Mouse (Mus musculus): ENCODE measurements at regions not wholly inside any gene's neighbourhood (a gene's known extent, or its start where the extent isn't known, plus 50 kb on each side); places are given as distances from the start of the nearest gene placed in this dataset.

- no peak overlapping the region for H3K4me3 ChIP-seq (replicated peaks; ENCODE audit: extremely low read depth, low read depth, low read length)
- TF ChIP-seq CTCF (IDR thresholded peaks at IDR 0.05; ENCODE audit: insufficient read depth, low read length) (no peak), POLR2A (IDR thresholded peaks at IDR 0.05; ENCODE audit: borderline replicate concordance, extremely low read depth, low read depth, low read length) (no peak)
- no peak for DNase-seq
- no peaks in the 10 kb centered on the region for H3K4me1 ChIP-seq (ENCODE audit: control insufficient read depth, insufficient read depth, low read length)
- whole genome bisulfite sequencing = 79% methylated on average over 2 of the region's 2 CpGs
Observed at GRCm38 (mm10) chr2:137516271-137516670, 399.8 kb upstream of the Jag1 start.

GRCm38 (mm10) chr2:137515043-137515442 lies 398.6 kb upstream of the Jag1 start:
- 73% methylated on average over 3 of the region's 3 CpGs for WGBS
- H3K4me1 ChIP-seq (ENCODE audit: control insufficient read depth, insufficient read depth, low read length) = no peaks in the 10 kb centered on the region
- no peak for TF ChIP-seq POLR2A (IDR thresholded peaks at IDR 0.05; ENCODE audit: borderline replicate concordance, extremely low read depth, low read depth, low read length)
- TF ChIP-seq CTCF (IDR thresholded peaks at IDR 0.05; ENCODE audit: insufficient read depth, low read length) = no peak
- H3K4me3 ChIP-seq (replicated peaks; ENCODE audit: extremely low read depth, low read depth, low read length) = no peak overlapping the region
- DNase-seq = no peak

GRCm38 (mm10) chr2:137513895-137514506 lies 397.6 kb upstream of the Jag1 start:
- no peak for DNase-seq
- TF ChIP-seq CTCF (IDR thresholded peaks at IDR 0.05; ENCODE audit: insufficient read depth, low read length) = no peak
- no peak for TF ChIP-seq POLR2A (IDR thresholded peaks at IDR 0.05; ENCODE audit: borderline replicate concordance, extremely low read depth, low read depth, low read length)
- Histone ChIP-seq H3K4me1 (ENCODE audit: control insufficient read depth, insufficient read depth, low read length) (no peaks in the 10 kb centered on the region), H3K4me3 (replicated peaks; ENCODE audit: extremely low read depth, low read depth, low read length) (no peak overlapping the region)
- WGBS = 64% methylated on average over 2 of the region's 2 CpGs

- 74% methylated on average over 3 of the region's 3 CpGs for WGBS
- DNase-seq = no peak
- no peaks in the 10 kb centered on the region for H3K4me1 ChIP-seq (ENCODE audit: control insufficient read depth, insufficient read depth, low read length)
- no peak for TF ChIP-seq CTCF (IDR thresholded peaks at IDR 0.05; ENCODE audit: insufficient read depth, low read length)
- TF ChIP-seq POLR2A (IDR thresholded peaks at IDR 0.05; ENCODE audit: borderline replicate concordance, extremely low read depth, low read depth, low read length) = no peak
- no peak overlapping the region for H3K4me3 ChIP-seq (replicated peaks; ENCODE audit: extremely low read depth, low read depth, low read length)
Observed at GRCm38 (mm10) chr2:137510671-137511235, 394.3 kb upstream of the Jag1 start.

GRCm38 (mm10) chr2:137501236-137501635 lies 384.8 kb upstream of the Jag1 start:
- no peak for DNase-seq
- H3K4me1 ChIP-seq (ENCODE audit: control insufficient read depth, insufficient read depth, low read length) = no peaks in the 10 kb centered on the region
- no peak overlapping the region for H3K4me3 ChIP-seq (replicated peaks; ENCODE audit: extremely low read depth, low read depth, low read length)
- TF ChIP-seq POLR2A (IDR thresholded peaks at IDR 0.05; ENCODE audit: borderline replicate concordance, extremely low read depth, low read depth, low read length) = no peak
- TF ChIP-seq CTCF (IDR thresholded peaks at IDR 0.05; ENCODE audit: insufficient read depth, low read length) = no peak
- WGBS = 31% methylated on average over 1 of the region's 1 CpGs

- DNase-seq = no peak
- Histone ChIP-seq H3K4me3 (replicated peaks; ENCODE audit: extremely low read depth, low read depth, low read length) (no peak overlapping the region), H3K4me1 (ENCODE audit: control insufficient read depth, insufficient read depth, low read length) (no peaks in the 10 kb centered on the region)
- TF ChIP-seq POLR2A (IDR thresholded peaks at IDR 0.05; ENCODE audit: borderline replicate concordance, extremely low read depth, low read depth, low read length) (no peak), CTCF (IDR thresholded peaks at IDR 0.05; ENCODE audit: insufficient read depth, low read length) (no peak)
- WGBS = 66% methylated on average over 2 of the region's 2 CpGs
Observed at GRCm38 (mm10) chr2:137497616-137498015, 381.2 kb upstream of the Jag1 start.

GRCm38 (mm10) chr2:137493600-137493999 lies 377.2 kb upstream of the Jag1 start:
- no peak for DNase-seq
- Histone ChIP-seq H3K4me1 (ENCODE audit: control insufficient read depth, insufficient read depth, low read length) (no peaks in the 10 kb centered on the region), H3K4me3 (replicated peaks; ENCODE audit: extremely low read depth, low read depth, low read length) (no peak overlapping the region)
- 68% methylated on average over 5 of the region's 5 CpGs for WGBS
- TF ChIP-seq CTCF (IDR thresholded peaks at IDR 0.05; ENCODE audit: insufficient read depth, low read length) = no peak

GRCm38 (mm10) chr2:137489181-137489682 lies 372.8 kb upstream of the Jag1 start:
- DNase-seq = no peak
- 51% methylated on average over 5 of the region's 5 CpGs for WGBS
- H3K4me1 ChIP-seq (ENCODE audit: control insufficient read depth, insufficient read depth, low read length) = no peaks in the 10 kb centered on the region
- TF ChIP-seq CTCF (IDR thresholded peaks at IDR 0.05; ENCODE audit: insufficient read depth, low read length) (no peak), POLR2A (IDR thresholded peaks at IDR 0.05; ENCODE audit: borderline replicate concordance, extremely low read depth, low read depth, low read length) (no peak)
- no peak overlapping the region for H3K4me3 ChIP-seq (replicated peaks; ENCODE audit: extremely low read depth, low read depth, low read length)

- no peak for TF ChIP-seq POLR2A (IDR thresholded peaks at IDR 0.05; ENCODE audit: borderline replicate concordance, extremely low read depth, low read depth, low read length)
- no peak for TF ChIP-seq CTCF (IDR thresholded peaks at IDR 0.05; ENCODE audit: insufficient read depth, low read length)
- WGBS = 75% methylated on average over 1 of the region's 1 CpGs
- Histone ChIP-seq H3K4me3 (replicated peaks; ENCODE audit: extremely low read depth, low read depth, low read length) (no peak overlapping the region), H3K4me1 (ENCODE audit: control insufficient read depth, insufficient read depth, low read length) (no peaks in the 10 kb centered on the region)
- no peak for DNase-seq
Observed at GRCm38 (mm10) chr2:137468769-137469168, 352.3 kb upstream of the Jag1 start.

GRCm38 (mm10) chr2:137457061-137457753 lies 340.8 kb upstream of the Jag1 start:
- TF ChIP-seq CTCF (IDR thresholded peaks at IDR 0.05; ENCODE audit: insufficient read depth, low read length) (no peak), POLR2A (IDR thresholded peaks at IDR 0.05; ENCODE audit: borderline replicate concordance, extremely low read depth, low read depth, low read length) (no peak)
- Histone ChIP-seq H3K4me3 (replicated peaks; ENCODE audit: extremely low read depth, low read depth, low read length) (no peak overlapping the region), H3K4me1 (ENCODE audit: control insufficient read depth, insufficient read depth, low read length) (no peaks in the 10 kb centered on the region)
- 66% methylated on average over 4 of the region's 4 CpGs for WGBS
- no peak for DNase-seq

All from lung, adult 2 months (tissue).